Mouse (Mus musculus) megakaryocyte, embryonic 14.5 days (primary cell): Measurements from ENCODE around the gene Fam227b. TPM values are rescaled to one million over a fixed set of nuclear protein-coding genes. Genes with fewer than 3 reads are reported as not detected.

Source experiments
- H3K27me3 ChIP-seq: replicated peaks from 2 replicates; pipeline ENCODE3; 2012; ENCODE audit warnings: inconsistent platforms
- H3K36me3 ChIP-seq: replicated peaks from 2 replicates; pipeline ENCODE3; 2012; ENCODE audit warnings: low read length, inconsistent platforms, mixed read lengths
- H3K4me1 ChIP-seq: 2 replicates; pipeline ENCODE4 v1.6.1; 2012; ENCODE audit warnings: inconsistent platforms
- H3K4me3 ChIP-seq: replicated peaks from 2 replicates; pipeline ENCODE3; 2012; ENCODE audit warnings: moderate library complexity, mild to moderate bottlenecking, inconsistent platforms
- H3K9me3 ChIP-seq: 2 replicates; pipeline ENCODE4 v1.6.1; 2012; ENCODE audit warnings: inconsistent platforms
- FLI1 ChIP-seq: IDR thresholded peaks from 2 replicates; pipeline ENCODE4 v1.6.1; 2012; ENCODE audit warnings: low read length, inconsistent platforms, mixed read lengths
- GATA1 ChIP-seq: IDR thresholded peaks from 3 replicates; pipeline ENCODE4 v1.6.1; 2012; ENCODE audit warnings: mixed read lengths, low read length, inconsistent platforms, borderline replicate concordance
- polyA plus RNA-seq: library from polyadenylated mRNA; stranded (reverse); fragments of >175 nt; gene quantifications from 2 replicates; pipeline ENCODE4 v1.2.3, GENCODE M21; 2012; ENCODE audit warnings: low replicate concordance; ENCODE audit not compliant: insufficient read depth

The Fam227b gene
- polyA plus RNA-seq, 1 experiment = not detected

DNA sequence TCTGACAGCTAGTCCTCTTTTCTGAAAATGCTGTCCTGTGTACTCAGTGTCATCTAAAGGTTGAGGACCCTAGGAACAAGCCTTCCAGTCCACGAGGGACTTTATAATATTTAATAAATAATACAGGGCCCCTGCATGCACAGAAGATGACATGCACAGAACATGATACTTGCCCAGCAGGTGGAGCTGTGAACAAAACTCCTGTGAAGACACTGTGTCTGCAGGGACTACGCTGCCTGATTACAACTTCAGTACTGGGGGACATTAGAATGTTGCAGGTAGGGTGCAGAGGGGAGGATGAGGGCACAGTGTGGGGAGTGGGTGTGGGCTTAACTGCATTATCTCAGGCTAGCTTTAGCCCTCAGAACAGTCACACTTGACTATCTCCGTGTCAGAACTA is 145.7 kb downstream of the Fam227b start:
- peaks cover 51% of the 10 kb centered on the region for H3K4me1 ChIP-seq
- no peaks in the 10 kb centered on the region for H3K27me3 ChIP-seq
- H3K4me3 ChIP-seq = peak overlapping the region; percentile 53
- H3K36me3 ChIP-seq = peaks cover 10% of the 10 kb centered on the region
- TF ChIP-seq FLI1 = no peak
- no peak for TF ChIP-seq GATA1
- no peaks in the 10 kb centered on the region for H3K9me3 ChIP-seq

DNA sequence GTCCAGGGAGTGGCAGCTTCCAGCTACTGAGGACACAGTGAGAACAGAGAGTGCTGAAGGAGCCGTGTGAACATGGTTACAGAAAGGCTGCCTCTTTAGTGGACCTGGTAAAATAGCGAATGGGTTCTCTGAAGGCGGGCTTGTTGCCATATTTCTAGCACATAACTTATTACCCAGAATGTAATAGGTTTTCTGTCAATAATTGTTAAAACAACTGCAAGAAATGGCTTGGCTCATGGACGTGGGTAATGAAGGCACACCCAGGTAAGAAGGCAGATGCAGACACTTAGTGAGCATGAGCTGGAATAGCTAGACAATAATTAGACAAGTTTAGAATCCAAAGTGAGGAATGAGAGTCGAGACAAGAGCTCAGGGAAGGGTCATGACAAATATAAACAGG is 149.5 kb downstream of the Fam227b start:
- Histone ChIP-seq H3K4me3 (no peak overlapping the region), H3K36me3 (peaks cover 10% of the 10 kb centered on the region), H3K4me1 (peaks cover 50% of the 10 kb centered on the region), H3K27me3 (no peaks in the 10 kb centered on the region), H3K9me3 (no peaks in the 10 kb centered on the region)
- TF ChIP-seq FLI1 (no peak), GATA1 (no peak)

DNA sequence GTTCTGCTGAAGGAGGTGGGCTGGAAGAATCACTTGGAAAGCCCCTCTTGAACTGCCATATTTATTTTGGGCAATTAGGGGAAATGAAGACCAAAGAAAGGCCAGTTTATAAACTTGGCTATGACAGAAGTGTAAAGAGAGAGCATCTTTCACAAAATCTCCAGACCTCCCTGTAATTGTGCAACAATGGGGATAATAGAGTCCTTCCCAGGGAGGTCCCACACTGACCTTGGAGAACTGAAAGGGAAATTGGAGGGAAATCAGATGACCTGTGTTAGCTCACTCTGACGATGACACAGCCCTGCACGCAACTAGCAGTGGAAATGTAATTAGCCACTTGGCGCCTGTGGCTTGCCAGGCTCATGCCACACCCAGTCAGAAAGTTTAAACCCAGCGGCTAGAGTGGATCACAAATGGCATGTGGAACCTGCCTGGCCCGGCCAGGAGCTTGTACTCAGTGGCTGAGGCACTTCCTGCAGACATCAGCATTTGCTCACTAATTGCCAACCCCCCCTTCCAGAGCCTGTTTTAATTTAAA is 175.9 kb downstream of the Fam227b start:
- peaks cover 88% of the 10 kb centered on the region for H3K36me3 ChIP-seq
- H3K4me1 ChIP-seq = peaks cover 51% of the 10 kb centered on the region
- H3K27me3 ChIP-seq = no peaks in the 10 kb centered on the region
- TF ChIP-seq GATA1 = no peak
- TF ChIP-seq FLI1 = no peak
- H3K9me3 ChIP-seq = no peaks in the 10 kb centered on the region
- H3K4me3 ChIP-seq = no peak overlapping the region

DNA sequence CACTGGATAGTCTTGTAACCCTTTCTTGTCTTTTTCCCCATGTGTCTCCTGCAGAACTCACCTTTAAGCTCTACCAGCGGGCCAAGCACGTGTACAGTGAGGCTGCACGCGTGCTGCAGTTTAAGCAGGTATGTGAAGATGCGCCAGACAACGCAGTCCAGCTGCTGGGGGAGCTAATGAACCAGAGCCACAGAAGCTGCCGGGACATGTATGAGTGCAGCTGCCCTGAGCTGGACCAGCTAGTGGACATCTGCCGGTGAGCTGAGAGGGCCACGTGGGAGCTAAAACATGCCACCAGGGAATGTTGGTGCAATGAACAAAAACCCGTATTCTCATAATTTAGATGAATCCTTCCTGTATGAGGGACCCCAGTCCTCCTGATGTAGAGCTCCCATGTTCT is 176.6 kb downstream of the Fam227b start:
- Histone ChIP-seq H3K36me3 (peaks cover 88% of the 10 kb centered on the region), H3K9me3 (no peaks in the 10 kb centered on the region), H3K4me1 (peaks cover 58% of the 10 kb centered on the region), H3K27me3 (no peaks in the 10 kb centered on the region), H3K4me3 (no peak overlapping the region)
- TF ChIP-seq FLI1 = no peak
- no peak for TF ChIP-seq GATA1

DNA sequence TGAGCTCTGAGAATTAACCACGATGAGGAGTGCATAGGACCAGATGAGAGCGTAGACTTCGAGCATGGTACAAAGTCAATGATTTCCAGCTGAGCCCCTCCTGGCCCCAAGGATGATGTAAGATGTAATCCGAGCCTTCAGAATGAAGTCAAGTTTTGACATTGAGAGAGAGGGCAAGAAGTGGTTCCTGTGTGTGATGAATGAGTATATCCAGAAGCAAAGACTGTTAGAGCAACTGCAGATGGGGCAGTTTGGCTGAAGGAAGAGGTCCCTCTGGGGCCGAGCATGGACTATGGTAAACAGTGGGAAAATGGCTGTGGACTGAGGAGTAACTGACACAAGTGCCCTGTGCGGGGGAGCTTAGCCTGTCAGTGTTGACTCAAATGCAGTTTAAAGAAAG is 178.6 kb downstream of the Fam227b start:
- Histone ChIP-seq H3K4me3 (no peak overlapping the region), H3K36me3 (peaks cover 87% of the 10 kb centered on the region), H3K4me1 (peaks cover 71% of the 10 kb centered on the region), H3K9me3 (no peaks in the 10 kb centered on the region), H3K27me3 (no peaks in the 10 kb centered on the region)
- TF ChIP-seq FLI1 = no peak
- TF ChIP-seq GATA1 = no peak

DNA sequence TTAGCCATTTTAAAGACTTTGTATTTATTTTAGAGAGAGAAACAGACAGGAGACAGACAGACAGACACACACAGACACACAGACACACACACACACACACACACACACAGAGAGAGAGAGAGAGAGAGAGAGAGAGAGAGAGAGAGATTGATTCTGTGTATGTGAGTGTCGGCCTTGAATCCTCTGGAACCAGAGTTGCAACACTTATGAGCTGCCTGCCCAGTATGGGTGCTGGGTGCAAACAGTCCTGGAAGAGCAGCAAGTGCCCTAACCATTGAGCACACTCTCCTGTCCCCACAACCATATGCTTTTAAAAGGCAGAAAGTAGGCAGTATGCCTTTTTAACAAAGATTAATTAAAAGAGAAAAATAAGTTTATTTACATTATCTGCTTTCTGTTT is 183.0 kb downstream of the Fam227b start:
- Histone ChIP-seq H3K27me3 (no peaks in the 10 kb centered on the region), H3K9me3 (no peaks in the 10 kb centered on the region), H3K4me1 (peaks cover 68% of the 10 kb centered on the region), H3K36me3 (peaks cover 83% of the 10 kb centered on the region), H3K4me3 (no peak overlapping the region)
- no peak for TF ChIP-seq FLI1
- TF ChIP-seq GATA1 = no peak

DNA sequence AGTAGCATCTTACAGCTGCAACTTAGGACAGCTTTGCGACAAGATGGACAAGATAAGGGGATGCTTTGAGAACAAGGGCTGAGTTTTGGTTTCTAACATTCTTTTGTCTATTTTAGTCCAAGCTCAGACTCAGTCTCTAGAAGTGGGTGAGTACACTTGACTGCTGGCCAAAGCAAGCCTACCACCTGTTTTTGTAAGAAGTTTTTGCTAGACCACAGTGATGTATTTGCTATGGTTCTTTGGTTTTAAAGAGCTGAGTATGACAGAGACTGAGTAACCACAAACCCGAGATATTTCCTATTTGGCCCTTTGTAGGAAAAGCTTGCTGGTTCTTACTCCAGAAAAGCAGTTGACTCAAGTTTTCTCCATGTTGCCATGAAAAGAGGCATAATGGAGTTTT is 203.6 kb downstream of the Fam227b start:
- Histone ChIP-seq H3K4me1 (peaks cover 30% of the 10 kb centered on the region), H3K27me3 (no peaks in the 10 kb centered on the region), H3K9me3 (0 out of 2 replicates have a peak, but pooled peaks cover 4% of the 10 kb centered on the region), H3K36me3 (peaks cover 72% of the 10 kb centered on the region), H3K4me3 (no peak overlapping the region)
- no peak for TF ChIP-seq FLI1

DNA sequence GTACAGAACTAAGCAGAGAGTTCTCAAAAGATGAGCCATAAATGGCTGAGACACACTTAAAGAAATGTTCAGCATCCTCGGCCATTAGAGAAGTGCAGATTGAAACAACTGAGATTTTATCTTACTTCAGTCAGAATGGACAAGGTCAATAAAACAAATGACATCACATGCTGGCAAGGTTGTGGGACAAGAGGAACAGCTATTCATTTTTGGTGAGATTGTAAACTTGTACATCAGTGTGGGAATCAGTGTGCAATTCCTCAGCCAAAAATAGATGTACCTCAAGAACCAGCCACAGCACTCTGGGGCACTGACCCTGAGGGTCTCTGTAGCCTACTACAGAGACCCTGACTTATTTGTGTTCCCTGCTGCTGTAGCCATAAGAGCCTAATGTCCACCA is 208.5 kb downstream of the Fam227b start:
- Histone ChIP-seq H3K9me3 (no peaks in the 10 kb centered on the region), H3K4me1 (peaks cover 66% of the 10 kb centered on the region), H3K36me3 (peaks cover 80% of the 10 kb centered on the region), H3K27me3 (no peaks in the 10 kb centered on the region), H3K4me3 (no peak overlapping the region)
- TF ChIP-seq GATA1 (no peak), FLI1 (no peak)

DNA sequence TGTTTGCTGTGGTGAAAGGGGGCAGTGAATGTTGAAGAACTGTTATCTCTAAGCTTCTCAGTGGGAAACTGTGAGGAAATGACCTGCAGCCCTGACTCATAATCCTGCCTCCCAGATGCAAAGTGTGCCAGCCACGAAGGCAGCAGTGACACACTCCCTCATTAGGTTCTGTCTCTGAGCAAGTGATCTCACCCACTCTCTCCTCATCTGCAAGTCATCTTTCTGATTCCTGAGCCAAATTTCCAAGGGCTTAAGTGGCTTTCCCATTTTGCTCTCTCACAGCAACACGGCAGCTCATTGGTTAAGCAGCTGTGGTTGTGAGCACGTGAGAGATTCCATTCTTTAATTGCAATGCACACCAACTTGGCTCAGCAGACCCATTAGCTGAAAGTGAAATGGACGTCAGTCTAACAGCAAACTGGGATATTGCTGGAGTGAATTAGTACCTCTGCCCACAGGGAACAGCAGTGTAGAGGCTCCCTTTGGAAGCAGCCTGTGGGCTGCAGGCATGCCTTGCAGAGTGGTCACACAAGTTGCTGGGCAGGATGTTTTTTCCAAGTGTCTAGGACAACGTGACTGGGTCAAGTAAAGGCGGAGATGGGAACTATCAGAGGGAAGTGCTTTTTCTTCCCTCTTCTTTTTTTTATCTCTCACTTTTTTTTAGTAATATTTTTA is 210.6 kb downstream of the Fam227b start:
- Histone ChIP-seq H3K9me3 (no peaks in the 10 kb centered on the region), H3K36me3 (peaks cover 71% of the 10 kb centered on the region), H3K4me3 (peak overlapping the region; percentile 64), H3K27me3 (no peaks in the 10 kb centered on the region), H3K4me1 (peaks cover 69% of the 10 kb centered on the region)
- peak; percentile 87; the same call in 2 of the 3 replicates for TF ChIP-seq GATA1
- TF ChIP-seq FLI1 = no peak

DNA sequence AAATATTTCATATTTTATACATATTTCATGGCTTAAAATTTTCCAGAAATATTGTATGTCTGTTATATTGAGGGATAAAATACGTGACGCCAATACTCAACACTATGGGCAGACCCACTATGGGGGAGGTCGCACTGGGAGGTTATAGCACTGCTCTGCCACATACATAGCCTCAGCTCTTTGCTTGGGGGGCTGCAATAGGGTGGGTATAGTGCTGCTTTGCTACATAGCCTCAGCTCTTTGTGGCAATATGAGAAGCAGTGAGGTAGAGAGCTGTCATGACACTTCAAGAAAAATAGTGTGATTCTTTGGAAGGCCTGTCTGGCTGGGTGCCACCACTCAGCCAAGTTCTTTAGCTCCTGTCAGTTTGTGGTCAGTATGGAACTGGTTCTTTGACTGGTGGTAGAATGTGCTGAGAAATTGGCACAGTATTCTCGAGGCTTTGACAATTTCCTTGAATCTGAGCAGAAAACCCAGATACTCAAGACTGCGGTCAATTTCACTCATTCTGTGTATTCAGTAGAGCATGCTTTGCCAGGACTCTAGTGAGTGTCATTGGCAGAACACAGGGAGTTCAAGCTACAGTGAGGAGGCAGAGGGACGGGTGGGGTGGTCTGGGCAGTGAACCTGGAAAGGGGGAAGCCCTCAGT is 212.7 kb downstream of the Fam227b start:
- Histone ChIP-seq H3K36me3 (peaks cover 79% of the 10 kb centered on the region), H3K4me3 (peak overlapping the region; percentile 12), H3K27me3 (no peaks in the 10 kb centered on the region), H3K4me1 (peaks cover 86% of the 10 kb centered on the region), H3K9me3 (no peaks in the 10 kb centered on the region)
- TF ChIP-seq GATA1 (no peak), FLI1 (no peak)
